ENCODE assay signal across 8 mouse cellular contexts in the genomic region with DNA sequence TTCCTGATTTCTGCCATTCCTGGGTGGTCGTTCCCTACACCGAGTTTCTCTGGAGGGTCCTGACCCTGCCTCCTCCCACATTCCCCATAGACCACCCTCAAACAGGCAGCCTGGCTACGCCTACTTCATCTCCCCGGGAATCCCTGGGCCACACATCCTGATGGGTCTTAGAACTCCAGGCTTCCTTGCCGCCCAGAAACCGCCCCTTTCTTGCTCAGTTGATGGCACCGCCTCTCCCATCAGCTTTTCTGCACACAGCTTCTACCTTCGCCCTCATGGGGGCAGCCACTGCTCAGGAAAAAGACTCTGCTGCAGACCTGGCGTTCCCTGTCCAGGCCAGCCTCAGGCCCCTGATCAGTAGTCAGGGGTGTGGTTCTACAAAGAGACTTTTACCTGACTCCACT. TPM values are rescaled to one million over a fixed set of nuclear protein-coding genes. Genes with fewer than 3 reads are reported as not detected.
DNase-seq lines count a peak whose midpoint lies in the region; ATAC-seq and TF ChIP-seq lines count a peak whose summit lies in the region.

No protein-coding gene starts in this region.

- ATAC-seq in heart, embryonic 12.5 days (ENCODE audit: insufficient number of reproducible peaks, low FRiP score) = peak; percentile 75; the same call in 1 of the 2 replicates
- ATAC-seq in kidney, embryonic 15.5 days (replicated peaks; ENCODE audit: low FRiP score) = peak; percentile 84
- peak; percentile 75 for ATAC-seq in liver, postnatal 0 days
- peak; percentile 76; the same call in 1 of the 2 replicates for ATAC-seq in neural tube, embryonic 14.5 days (ENCODE audit: low read depth)
- ATAC-seq in erythroblast, adult 5-6 weeks (replicated peaks; ENCODE audit: low FRiP score, poor library complexity, severe bottlenecking) = no peak

- 0 out of 2 replicates have a peak overlapping the region, but pooled peaks have one; percentile 11 for H3K4me3 ChIP-seq in heart, embryonic 12.5 days
- 0 out of 2 replicates have a peak overlapping the region, but pooled peaks have one; percentile 10 for H3K4me3 ChIP-seq in kidney, embryonic 15.5 days (replicated peaks)
- H3K4me3 ChIP-seq in liver, postnatal 0 days (ENCODE audit: low read depth, low read length) = no peak overlapping the region
- H3K4me3 ChIP-seq in neural tube, embryonic 14.5 days (ENCODE audit: low read depth, low read length) = no peak overlapping the region

- H3K4me2 ChIP-seq in heart, embryonic 12.5 days = peak overlapping the region; percentile 58
- H3K4me2 ChIP-seq in kidney, embryonic 15.5 days = peak overlapping the region; percentile 53
- peak overlapping the region; percentile 54 for H3K4me2 ChIP-seq in liver, postnatal 0 days (ENCODE audit: low read depth, low read length)
- no peak overlapping the region for H3K4me2 ChIP-seq in neural tube, embryonic 14.5 days (ENCODE audit: low read depth, low read length)

- no peak for TF ChIP-seq EP300 in liver, postnatal 0 days (IDR thresholded peaks at IDR 0.05; ENCODE audit: low read depth)

- TF ChIP-seq CTCF in liver, postnatal 0 days (IDR thresholded peaks at IDR 0.05; ENCODE audit: low read depth) = peak; percentile 71

- peak overlapping the region; percentile 10; the same call in 1 of the 2 replicates for H3K9ac ChIP-seq in heart, embryonic 12.5 days
- no peak overlapping the region for H3K9ac ChIP-seq in kidney, embryonic 15.5 days
- H3K9ac ChIP-seq in liver, postnatal 0 days (replicated peaks) = no peak overlapping the region
- H3K9ac ChIP-seq in neural tube, embryonic 14.5 days (replicated peaks; ENCODE audit: low read depth, low read length) = no peak overlapping the region

- H3K9me3 ChIP-seq in heart, embryonic 12.5 days (replicated peaks) = peaks cover 3% of the 10 kb centered on the region; the same call in 1 of the 2 replicates
- no peaks in the 10 kb centered on the region for H3K9me3 ChIP-seq in kidney, embryonic 15.5 days (replicated peaks)
- H3K9me3 ChIP-seq in liver, postnatal 0 days (ENCODE audit: low read length) = 0 out of 2 replicates have a peak, but pooled peaks cover 3% of the 10 kb centered on the region
- no peaks in the 10 kb centered on the region for H3K9me3 ChIP-seq in neural tube, embryonic 14.5 days (ENCODE audit: control insufficient read depth, low read length)

- 2% methylated on average over 9 of the region's 9 CpGs for WGBS in heart, embryonic 12.5 days
- WGBS in kidney, embryonic 15.5 days = 2% methylated on average over 9 of the region's 9 CpGs
- 7% methylated on average over 9 of the region's 9 CpGs for WGBS in liver, postnatal 0 days (ENCODE audit: insufficient replicate concordance)
- 2% methylated on average over 9 of the region's 9 CpGs for WGBS in neural tube, embryonic 14.5 days

- peaks cover 9% of the 10 kb centered on the region for H3K4me1 ChIP-seq in heart, embryonic 12.5 days (replicated peaks)
- peaks cover 13% of the 10 kb centered on the region for H3K4me1 ChIP-seq in kidney, embryonic 15.5 days
- peaks cover 15% of the 10 kb centered on the region for H3K4me1 ChIP-seq in liver, postnatal 0 days (ENCODE audit: insufficient read depth)
- no peaks in the 10 kb centered on the region for H3K4me1 ChIP-seq in neural tube, embryonic 14.5 days (ENCODE audit: control insufficient read depth, insufficient read depth, low read length)

- no peaks in the 10 kb centered on the region for H3K36me3 ChIP-seq in heart, embryonic 12.5 days
- H3K36me3 ChIP-seq in kidney, embryonic 15.5 days = no peaks in the 10 kb centered on the region
- H3K36me3 ChIP-seq in liver, postnatal 0 days (replicated peaks; ENCODE audit: insufficient read depth, low read length) = no peaks in the 10 kb centered on the region
- no peaks in the 10 kb centered on the region for H3K36me3 ChIP-seq in neural tube, embryonic 14.5 days (ENCODE audit: control insufficient read depth, insufficient read depth, low read length)

- DNase-seq in left cerebral cortex, adult 18-20 months (ENCODE audit: low spot score in 2 of 2) = peak; percentile 34 to 43
- DNase-seq in left cerebral cortex, adult 8-10 months (ENCODE audit: low spot score in 2 of 2) = no peak
- peak; percentile 85 for DNase-seq in embryo, embryonic 11 days
- DNase-seq in liver, postnatal 0 days = peak; percentile 58

- no peak overlapping the region for H3K27ac ChIP-seq in heart, embryonic 12.5 days (ENCODE audit: poor library complexity, severe bottlenecking)
- H3K27ac ChIP-seq in kidney, embryonic 15.5 days = no peak overlapping the region
- no peak overlapping the region for H3K27ac ChIP-seq in liver, postnatal 0 days (ENCODE audit: low read depth)
- no peak overlapping the region for H3K27ac ChIP-seq in neural tube, embryonic 14.5 days (ENCODE audit: low read depth, low read length)

- H3K27me3 ChIP-seq in heart, embryonic 12.5 days (replicated peaks) = peaks cover 35% of the 10 kb centered on the region
- 0 out of 2 replicates have a peak, but pooled peaks cover 5% of the 10 kb centered on the region for H3K27me3 ChIP-seq in kidney, embryonic 15.5 days
- 0 out of 2 replicates have a peak, but pooled peaks cover 5% of the 10 kb centered on the region for H3K27me3 ChIP-seq in liver, postnatal 0 days (ENCODE audit: insufficient read depth, low read length)
- H3K27me3 ChIP-seq in neural tube, embryonic 14.5 days (ENCODE audit: control insufficient read depth, insufficient read depth, low read length) = no peaks in the 10 kb centered on the region

RNA-seq across cellular contexts. Expression of gene Rpn1, which starts 39.6 kb away (rescaled TPM):
- total RNA-seq in left cerebral cortex, adult 18-20 months (2021) = 100 to 1,000 TPM; 174 to 187 TPM
- 100 to 1,000 TPM; 166 to 188 (median 171) TPM for total RNA-seq in left cerebral cortex, adult 8-10 months (2022)
- polyA plus RNA-seq in heart, embryonic 12.5 days (2016; fragmentation: Nextera tagmentation; extraction: Ambion mirVana) = 225 and 227 TPM in 2 replicates
- 403 and 425 TPM in 2 replicates for polyA plus RNA-seq in kidney, embryonic 15.5 days (2015; fragmentation: Nextera tagmentation; extraction: Ambion mirVana)
- polyA plus RNA-seq in liver, postnatal 0 days (2015; fragmentation: Nextera tagmentation; extraction: Ambion mirVana) = 102 and 112 TPM in 2 replicates
- 288 and 309 TPM in 2 replicates for polyA plus RNA-seq in neural tube, embryonic 14.5 days (2014; fragmentation: Nextera tagmentation; extraction: Ambion mirVana)
- 24.0 and 30.9 TPM in 2 replicates for total RNA-seq in erythroblast, adult 5-6 weeks (2015; ENCODE audit: low replicate concordance)
- total RNA-seq in erythroblast, adult 5-6 weeks (2017; ENCODE audit: low replicate concordance) = 42.8 and 54.5 TPM in 2 replicates

Comparison
In these comparisons a context has a peak if more than half of its experiments do, and no peak if none do; other contexts are left out.
1. DNase-seq: peak in left cerebral cortex, adult 18-20 months (2 of 2), embryo, embryonic 11 days (single experiment) and liver, postnatal 0 days (single experiment); none in left cerebral cortex, adult 8-10 months (0 of 2).
2. H3K4me3 ChIP-seq: peak in heart, embryonic 12.5 days (single experiment) and kidney, embryonic 15.5 days (single experiment); none in liver, postnatal 0 days (single experiment) and neural tube, embryonic 14.5 days (single experiment).